Comparison of ENCODE assay signal across 16 mouse cellular contexts in genomic region chr16:23262131-23262768, GRCm38 (mm10). TPM values are rescaled to one million over a fixed set of nuclear protein-coding genes. Genes with fewer than 3 reads are reported as not detected.
DNase-seq lines count a peak whose midpoint lies in the region; ATAC-seq and TF ChIP-seq lines count a peak whose summit lies in the region.
"Had no signal": no experiment of that assay in that cellular context is flagged by ENCODE, and none has a peak within 500 bp of the region (broad histone marks: within the 10 kb centered on the region; RNA-seq: fewer than 3 reads in every experiment).

No protein-coding gene starts in this region.

- H3K27ac ChIP-seq in heart, embryonic 14.5 days (replicated peaks in 1 of 2; ENCODE audit: control insufficient read depth in 1 of 2, insufficient read depth in 1 of 2, low read depth in 2 of 2, low read length in 2 of 2) = no peak overlapping the region
- H3K27ac ChIP-seq in thymus, adult 2 months (ENCODE audit: control insufficient read depth, insufficient read depth, low read length) = peak overlapping the region; percentile 62; the same call in 1 of the 2 replicates
- H3K27ac ChIP-seq in embryonic facial prominence, embryonic 10.5 days (replicated peaks) = peak overlapping the region; percentile 45; the same call in 1 of the 2 replicates
- H3K27ac ChIP-seq: forebrain, embryonic 13.5 days had no signal

- no peak overlapping the region for H3K9ac ChIP-seq in heart, embryonic 14.5 days (ENCODE audit: low read length)
- H3K9ac ChIP-seq: forebrain, embryonic 13.5 days had no signal

- peaks cover 30% of the 10 kb centered on the region in 2 experiments for H3K4me1 ChIP-seq in heart, embryonic 14.5 days (ENCODE audit: control insufficient read depth in 2 of 2, insufficient read depth in 2 of 2, low read length in 2 of 2)
- peaks cover 56% of the 10 kb centered on the region for H3K4me1 ChIP-seq in thymus, adult 2 months (replicated peaks; ENCODE audit: control insufficient read depth, insufficient read depth, low read length)
- H3K4me1 ChIP-seq in embryonic facial prominence, embryonic 10.5 days = peaks cover 56% of the 10 kb centered on the region

- no peak overlapping the region for H3K4me2 ChIP-seq in heart, embryonic 14.5 days (ENCODE audit: low read length)
- H3K4me2 ChIP-seq: forebrain, embryonic 13.5 days had no signal

- 0 out of 2 replicates have a peak, but pooled peaks have one; percentile 37 for ATAC-seq in heart, embryonic 14.5 days (ENCODE audit: insufficient number of reproducible peaks, insufficient read depth, low FRiP score, low read depth)
- ATAC-seq: forebrain, embryonic 13.5 days; lung, postnatal 0 days had no signal

- 5% methylated on average over 9 of the region's 10 CpGs for WGBS in heart, embryonic 14.5 days
- WGBS in thymus, adult 2 months = 16% methylated on average over 2 of the region's 10 CpGs
- 9% methylated on average over 6 of the region's 10 CpGs for WGBS in embryonic facial prominence, embryonic 10.5 days

- no peak for TF ChIP-seq POLR2A in thymus, adult 2 months (IDR thresholded peaks at IDR 0.05; ENCODE audit: control insufficient read depth, extremely low read depth, insufficient read depth, low read length, poor library complexity)

- H3K36me3 ChIP-seq in heart, embryonic 14.5 days (ENCODE audit: control insufficient read depth, insufficient read depth, low read length) = peaks cover 8% of the 10 kb centered on the region
- no peaks in the 10 kb centered on the region for H3K36me3 ChIP-seq in thymus, adult 2 months (ENCODE audit: control insufficient read depth, insufficient read depth, low read length)
- H3K36me3 ChIP-seq in embryonic facial prominence, embryonic 10.5 days (replicated peaks) = peaks cover 52% of the 10 kb centered on the region

- peaks cover 26% of the 10 kb centered on the region for H3K27me3 ChIP-seq in heart, embryonic 14.5 days (ENCODE audit: control insufficient read depth, insufficient read depth, low read length)
- no peaks in the 10 kb centered on the region for H3K27me3 ChIP-seq in thymus, adult 2 months (ENCODE audit: control insufficient read depth, insufficient read depth, low read length)
- H3K27me3 ChIP-seq in embryonic facial prominence, embryonic 10.5 days (replicated peaks; ENCODE audit: low read depth, poor library complexity, severe bottlenecking) = peaks cover 13% of the 10 kb centered on the region; the same call in 1 of the 2 replicates
- H3K27me3 ChIP-seq: forebrain, embryonic 13.5 days had no signal

- DNase-seq in heart, postnatal 25 days (ENCODE audit: low spot score) = no peak
- peak; percentile 42 for DNase-seq in thymus, adult 2 months
- DNase-seq in thymus, adult 18-20 months = no peak
- no peak for DNase-seq in embryonic facial prominence, embryonic 10.5 days (ENCODE audit: low spot score)
- peak; percentile 49 for DNase-seq in yolk sac, embryonic 10.5 days (ENCODE audit: low spot score)
- DNase-seq in cerebellum, postnatal 14 days = no peak
- DNase-seq in ovary, postnatal 14 days (ENCODE audit: low spot score) = no peak
- DNase-seq: adrenal gland, postnatal 25 days; cerebellum, adult 11-12 months; gastrocnemius, postnatal 10 days; kidney, adult 11 months; midbrain, embryonic 14.5 days; spleen, adult 18-20 months had no signal

- intact Hi-C loops in heart, postnatal 25 days (cut with DNase I) = no loop called here

- no peaks in the 10 kb centered on the region for H3K9me3 ChIP-seq in heart, embryonic 14.5 days (ENCODE audit: control insufficient read depth, low read length)
- H3K9me3 ChIP-seq in embryonic facial prominence, embryonic 10.5 days = peaks cover 4% of the 10 kb centered on the region; the same call in 1 of the 2 replicates
- H3K9me3 ChIP-seq: forebrain, embryonic 13.5 days had no signal

- TF ChIP-seq CTCF in thymus, adult 2 months (IDR thresholded peaks at IDR 0.05; ENCODE audit: borderline replicate concordance, control insufficient read depth, extremely low read depth, insufficient read depth, low read length, poor library complexity) = no peak

- H3K4me3 ChIP-seq in heart, embryonic 14.5 days (ENCODE audit: control insufficient read depth in 1 of 2, insufficient read depth in 1 of 2, low read depth in 1 of 2, low read length in 2 of 2) = no peak overlapping the region
- no peak overlapping the region for H3K4me3 ChIP-seq in thymus, adult 2 months (ENCODE audit: control insufficient read depth, insufficient read depth, low read length)
- no peak overlapping the region for H3K4me3 ChIP-seq in embryonic facial prominence, embryonic 10.5 days
- H3K4me3 ChIP-seq: forebrain, embryonic 13.5 days had no signal

RNA-seq across cellular contexts. Expression of gene St6gal1, which starts 37.7 kb away (rescaled TPM):
- 16.2 and 16.7 TPM in 2 replicates for polyA plus RNA-seq in heart, embryonic 14.5 days (2014; fragmentation: Nextera tagmentation; extraction: Ambion mirVana)
- 10 to 100 TPM; 11.5 to 11.7 TPM for total RNA-seq in heart, postnatal 25 days (2021)
- 30.7 and 33.2 TPM in 2 replicates for polyA plus RNA-seq in thymus, adult 2 months (2012; rRNA removed)
- polyA plus RNA-seq in embryonic facial prominence, embryonic 10.5 days (2016; fragmentation: Nextera tagmentation; extraction: Ambion mirVana) = 27.3 and 28.9 TPM in 2 replicates

Comparison
In these comparisons a context has a peak if more than half of its experiments do, and no peak if none do; other contexts are left out.
1. DNase-seq: peak in thymus, adult 2 months (single experiment) and yolk sac, embryonic 10.5 days (single experiment); none in heart, postnatal 25 days (single experiment), thymus, adult 18-20 months (0 of 2), embryonic facial prominence, embryonic 10.5 days (single experiment), cerebellum, postnatal 14 days (0 of 2) and ovary, postnatal 14 days (single experiment).
2. H3K27ac ChIP-seq: peak in thymus, adult 2 months (single experiment) and embryonic facial prominence, embryonic 10.5 days (single experiment); none in heart, embryonic 14.5 days (0 of 2).